18 mouse cellular contexts compared by ENCODE assay signal in the genomic region with DNA sequence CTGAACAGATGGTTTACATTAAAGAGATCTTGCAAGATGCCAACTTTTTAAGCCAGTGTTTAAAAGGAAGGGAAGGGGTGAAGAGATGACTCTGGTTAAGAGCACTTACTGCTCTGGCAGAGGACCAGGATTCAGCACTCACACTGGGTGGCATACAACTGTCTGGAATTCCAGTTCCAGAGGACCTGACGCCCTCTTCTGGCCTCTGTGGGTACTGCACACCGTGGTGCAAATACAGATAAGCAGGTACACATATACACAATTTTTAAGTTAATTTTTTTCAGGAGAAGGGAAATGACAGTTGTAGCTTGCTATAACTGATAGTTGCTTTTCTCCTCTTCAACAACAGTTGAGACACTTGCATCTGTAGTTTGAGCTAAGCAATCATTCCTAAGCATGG. TPM values are rescaled to one million over a fixed set of nuclear protein-coding genes. Genes with fewer than 3 reads are reported as not detected.
A peak's percentile ranks its signal among the peaks of the same experiment; 100 is the strongest.
DNase-seq lines count a peak whose midpoint lies in the region; ATAC-seq and TF ChIP-seq lines count a peak whose summit lies in the region.
"Had no signal": no experiment of that assay in that cellular context is flagged by ENCODE, and none has a peak within 500 bp of the region (broad histone marks: within the 10 kb centered on the region; RNA-seq: fewer than 3 reads in every experiment).

No protein-coding gene starts in this region.

- no peak overlapping the region for H3K27ac ChIP-seq in gastrocnemius, adult 2 months
- no peak overlapping the region for H3K27ac ChIP-seq in liver, embryonic 14.5 days
- H3K27ac ChIP-seq in liver, embryonic 11.5 days (ENCODE audit: low read depth, low read length): no peak overlapping the region
- no peak overlapping the region for H3K27ac ChIP-seq in hindbrain, embryonic 11.5 days (ENCODE audit: low read depth, low read length)
- H3K27ac ChIP-seq: forebrain, embryonic 15.5 days; heart, embryonic 10.5 days; hindbrain, embryonic 12.5 days; liver, embryonic 13.5 days; midbrain, embryonic 10.5 days; stomach, embryonic 15.5 days had no signal

- H3K27me3 ChIP-seq in liver, embryonic 14.5 days (ENCODE audit: control insufficient read depth, insufficient read depth, low read length): no peaks in the 10 kb centered on the region
- 0 out of 2 replicates have a peak, but pooled peaks cover 1% of the 10 kb centered on the region for H3K27me3 ChIP-seq in liver, embryonic 11.5 days (replicated peaks; ENCODE audit: control insufficient read depth, insufficient read depth, low read length)
- no peaks in the 10 kb centered on the region for H3K27me3 ChIP-seq in hindbrain, embryonic 11.5 days (ENCODE audit: control insufficient read depth, insufficient read depth, low read length)
- H3K27me3 ChIP-seq: forebrain, embryonic 15.5 days; hindbrain, embryonic 12.5 days; liver, embryonic 13.5 days; stomach, embryonic 15.5 days had no signal

- H3K4me3 ChIP-seq in gastrocnemius, adult 2 months: no peak overlapping the region
- H3K4me3 ChIP-seq in liver, embryonic 14.5 days (ENCODE audit: insufficient read depth in 1 of 2, low read depth in 2 of 2, low read length in 2 of 2): no peak overlapping the region
- H3K4me3 ChIP-seq in liver, embryonic 11.5 days (ENCODE audit: low read depth, low read length): no peak overlapping the region
- no peak overlapping the region for H3K4me3 ChIP-seq in hindbrain, embryonic 11.5 days (ENCODE audit: low read depth, low read length)
- H3K4me3 ChIP-seq: forebrain, embryonic 15.5 days; heart, embryonic 10.5 days; hindbrain, embryonic 12.5 days; liver, embryonic 13.5 days; midbrain, embryonic 10.5 days; myocyte; stomach, embryonic 15.5 days had no signal

- WGBS in liver, embryonic 14.5 days (ENCODE audit: insufficient replicate concordance): 59% methylated on average over 2 of the region's 2 CpGs
- 65% methylated on average over 2 of the region's 2 CpGs for WGBS in liver, embryonic 11.5 days
- WGBS in hindbrain, embryonic 11.5 days: 71% methylated on average over 2 of the region's 2 CpGs

- no peak for TF ChIP-seq EP300 in liver, embryonic 14.5 days (IDR thresholded peaks at IDR 0.05; ENCODE audit: low read depth)

- DNase-seq in gastrocnemius, adult 2 months: no peak
- DNase-seq in gastrocnemius, postnatal 10 days: no peak
- DNase-seq in liver, embryonic 14.5 days (ENCODE audit: low read depth in 3 of 3, low spot score in 3 of 3): no peak
- DNase-seq in liver, embryonic 11.5 days (ENCODE audit: low spot score): no peak
- peak; percentile 31 for DNase-seq in 3T3-L1 (ENCODE audit: low read depth, low spot score)
- DNase-seq in R1 (ENCODE audit: low read depth, low spot score): peak; percentile 65
- DNase-seq in spleen, adult 12 weeks (ENCODE audit: low spot score): no peak
- no peak for DNase-seq in hindbrain, embryonic 11.5 days (ENCODE audit: low spot score)
- DNase-seq: cerebellum, adult 2 months; embryo, embryonic 11 days; kidney, adult 8-10 months; liver, embryonic 13.5 days had no signal

- no peak for ATAC-seq in liver, embryonic 14.5 days (ENCODE audit: insufficient read depth)
- ATAC-seq in liver, embryonic 11.5 days (replicated peaks; ENCODE audit: low FRiP score): no peak
- no peak for ATAC-seq in hindbrain, embryonic 11.5 days (ENCODE audit: low FRiP score)
- ATAC-seq: forebrain, embryonic 15.5 days had no signal

- no peaks in the 10 kb centered on the region for H3K9me3 ChIP-seq in liver, embryonic 14.5 days (ENCODE audit: control insufficient read depth, low read length)
- H3K9me3 ChIP-seq in liver, embryonic 11.5 days (ENCODE audit: control insufficient read depth, low read length): 0 out of 2 replicates have a peak, but pooled peaks cover 2% of the 10 kb centered on the region
- no peaks in the 10 kb centered on the region for H3K9me3 ChIP-seq in hindbrain, embryonic 11.5 days (ENCODE audit: control insufficient read depth, low read length)
- H3K9me3 ChIP-seq: forebrain, embryonic 15.5 days; heart, embryonic 10.5 days; hindbrain, embryonic 12.5 days; liver, embryonic 13.5 days; midbrain, embryonic 10.5 days; stomach, embryonic 15.5 days had no signal

- no peaks in the 10 kb centered on the region for H3K4me1 ChIP-seq in liver, embryonic 14.5 days (replicated peaks; ENCODE audit: control insufficient read depth in 2 of 2, insufficient read depth in 2 of 2, low read length in 1 of 2)
- peaks cover 3% of the 10 kb centered on the region; the same call in 1 of the 2 replicates for H3K4me1 ChIP-seq in liver, embryonic 11.5 days (replicated peaks; ENCODE audit: control insufficient read depth, insufficient read depth, low read length)
- no peaks in the 10 kb centered on the region for H3K4me1 ChIP-seq in hindbrain, embryonic 11.5 days (replicated peaks; ENCODE audit: control insufficient read depth, insufficient read depth, low read length)
- H3K4me1 ChIP-seq: forebrain, embryonic 15.5 days; heart, embryonic 10.5 days; hindbrain, embryonic 12.5 days; liver, embryonic 13.5 days; midbrain, embryonic 10.5 days; stomach, embryonic 15.5 days had no signal

- TF ChIP-seq CTCF in gastrocnemius, adult 2 months (IDR thresholded peaks at IDR 0.05): peak; percentile 29; the same call in 1 of the 2 replicates
- TF ChIP-seq CTCF in liver, embryonic 14.5 days (IDR thresholded peaks at IDR 0.05; ENCODE audit: low read depth): peak; percentile 50

- H3K9ac ChIP-seq in liver, embryonic 14.5 days (replicated peaks): no peak overlapping the region
- H3K9ac ChIP-seq in liver, embryonic 11.5 days (ENCODE audit: low read depth, low read length): no peak overlapping the region
- no peak overlapping the region for H3K9ac ChIP-seq in hindbrain, embryonic 11.5 days (ENCODE audit: low read depth, low read length)
- H3K9ac ChIP-seq: forebrain, embryonic 15.5 days; hindbrain, embryonic 12.5 days; liver, embryonic 13.5 days; stomach, embryonic 15.5 days had no signal

- H3K4me2 ChIP-seq in liver, embryonic 14.5 days (ENCODE audit: low read depth): no peak overlapping the region
- no peak overlapping the region for H3K4me2 ChIP-seq in liver, embryonic 11.5 days
- no peak overlapping the region for H3K4me2 ChIP-seq in hindbrain, embryonic 11.5 days (replicated peaks; ENCODE audit: low read depth, low read length)
- H3K4me2 ChIP-seq: forebrain, embryonic 15.5 days; hindbrain, embryonic 12.5 days; liver, embryonic 13.5 days; stomach, embryonic 15.5 days had no signal

- H3K36me3 ChIP-seq in liver, embryonic 14.5 days (replicated peaks; ENCODE audit: control insufficient read depth, insufficient read depth, low read depth): no peaks in the 10 kb centered on the region
- H3K36me3 ChIP-seq in liver, embryonic 11.5 days (ENCODE audit: control insufficient read depth, insufficient read depth, low read length): no peaks in the 10 kb centered on the region
- H3K36me3 ChIP-seq in hindbrain, embryonic 11.5 days (ENCODE audit: control insufficient read depth, insufficient read depth, low read length): no peaks in the 10 kb centered on the region
- H3K36me3 ChIP-seq: forebrain, embryonic 15.5 days; hindbrain, embryonic 12.5 days; liver, embryonic 13.5 days; midbrain, embryonic 10.5 days; stomach, embryonic 15.5 days had no signal

- intact Hi-C loops in gastrocnemius, adult 2 months (cut with DNase I): no loop called here

RNA-seq across cellular contexts. Expression of gene Polr2m, which starts 44.2 kb away (rescaled TPM):
- 100 to 1,000 TPM; 198 to 274 TPM for total RNA-seq in gastrocnemius, adult 2 months (2021)
- 100 to 1,000 TPM; 188 to 208 TPM for total RNA-seq in gastrocnemius, postnatal 10 days (2021)
- 47.3 and 86.5 TPM in 2 replicates for polyA plus RNA-seq in liver, embryonic 14.5 days (2012; rRNA removed)
- 75.2 and 91.5 TPM in 2 replicates for polyA plus RNA-seq in liver, embryonic 14.5 days (2014; fragmentation: Nextera tagmentation; extraction: Ambion mirVana)
- polyA plus RNA-seq in liver, embryonic 11.5 days (2014; fragmentation: Nextera tagmentation; extraction: Ambion mirVana): 260 and 294 TPM in 2 replicates
- 383 and 404 TPM in 2 replicates for polyA plus RNA-seq in hindbrain, embryonic 11.5 days (2014; fragmentation: Nextera tagmentation; extraction: Ambion mirVana)

Comparison
In these comparisons a context has a peak if more than half of its experiments do, and no peak if none do; other contexts are left out.
1. DNase-seq: peak in 3T3-L1 (single experiment) and R1 (single experiment); none in gastrocnemius, adult 2 months (single experiment), gastrocnemius, postnatal 10 days (single experiment), liver, embryonic 14.5 days (0 of 3), liver, embryonic 11.5 days (single experiment), spleen, adult 12 weeks (single experiment) and hindbrain, embryonic 11.5 days (single experiment).